Mouse (Mus musculus): ENCODE measurements at regions not wholly inside any gene's neighbourhood (a gene's known extent, or its start where the extent isn't known, plus 50 kb on each side); places are given as distances from the start of the nearest gene placed in this dataset.

DNA sequence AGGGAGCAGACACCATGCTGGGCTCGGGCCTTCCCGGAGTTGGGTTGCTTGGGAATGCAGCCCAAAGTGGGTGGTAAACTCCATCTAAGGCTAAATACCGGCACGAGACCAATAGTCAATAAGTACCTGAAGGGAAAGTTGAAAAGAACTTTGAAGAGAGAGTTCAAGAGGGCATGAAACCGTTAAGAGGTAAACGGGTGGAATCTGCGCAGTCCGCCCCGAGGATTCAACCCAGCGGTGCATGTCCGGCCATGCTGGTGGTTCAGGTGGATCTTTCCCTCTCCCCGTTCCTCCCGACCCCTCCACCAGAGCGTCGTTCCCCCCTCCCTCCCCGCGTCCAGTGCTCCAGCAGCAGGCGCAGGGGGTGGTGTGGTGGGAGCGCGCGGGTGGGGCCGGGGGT is 179.1 kb upstream of the Arhgef26 start:
- in situ Hi-C loops (cut with MseI, MboI) = no loop called here

- in situ Hi-C loops (cut with MseI, MboI) = no loop called here
Observed at GRCm38 (mm10) chr3:62170647-62171046, 167.5 kb upstream of the Arhgef26 start.

- in situ Hi-C loops (cut with MseI, MboI) = loop anchor here in 1 of 2 experiments (25.0 kb wide), 1 partner anchor 726 kb away; no protein-coding TSS in a partner anchor
Observed at GRCm38 (mm10) chr3:62187807-62188509, 150.2 kb upstream of the Arhgef26 start.

DNA sequence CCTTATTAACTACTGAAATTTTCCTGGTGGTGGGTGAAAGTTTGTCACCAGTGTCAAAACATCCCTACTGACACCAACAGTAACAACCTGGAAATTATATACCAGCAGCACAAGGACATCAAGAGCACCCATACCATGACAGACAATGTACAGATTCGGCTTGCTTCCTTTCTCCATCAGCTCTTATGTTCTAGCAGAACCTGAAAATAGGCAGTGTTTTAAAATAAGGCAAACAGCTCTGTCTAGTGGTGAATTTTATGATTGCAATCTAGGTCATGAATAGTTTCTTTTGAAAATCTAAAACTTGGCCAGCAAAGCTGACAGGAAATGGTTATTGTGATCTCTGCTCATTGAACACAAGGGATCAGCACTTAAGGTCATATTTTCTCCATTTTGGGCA is 145.7 kb upstream of the Arhgef26 start:
- in situ Hi-C loops (cut with MseI, MboI) = loop anchor here in 1 of 2 experiments (25.0 kb wide), 1 partner anchor 730 kb away; no protein-coding TSS in a partner anchor

- in situ Hi-C loops (cut with MseI, MboI) = loop anchor here in 1 of 2 experiments (25.0 kb wide), 1 partner anchor 732 kb away; no protein-coding TSS in a partner anchor
Observed at GRCm38 (mm10) chr3:62194421-62194820, 143.7 kb upstream of the Arhgef26 start.

DNA sequence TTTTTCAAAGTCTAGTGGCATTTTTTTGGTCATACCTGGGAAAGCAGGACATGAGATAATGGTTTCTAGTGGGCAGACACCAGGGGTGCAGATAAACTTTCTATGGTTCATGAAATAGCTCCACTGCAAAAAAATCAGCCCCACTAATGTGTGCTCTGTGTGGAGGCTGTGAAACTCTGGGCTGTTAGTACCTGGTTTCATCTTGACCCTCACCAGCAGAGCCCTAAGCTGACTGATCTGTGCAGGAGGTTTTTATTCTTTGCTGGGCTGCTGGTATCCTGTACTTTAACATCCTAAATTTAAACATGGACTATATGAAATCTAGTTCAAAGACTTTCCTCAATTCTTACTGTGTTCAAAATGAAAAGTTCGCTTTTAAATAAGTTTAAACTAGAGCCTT is 141.5 kb upstream of the Arhgef26 start:
- in situ Hi-C loops (cut with MseI, MboI) = loop anchor here in 1 of 2 experiments (25.0 kb wide), 1 partner anchor 734 kb away; no protein-coding TSS in a partner anchor

DNA sequence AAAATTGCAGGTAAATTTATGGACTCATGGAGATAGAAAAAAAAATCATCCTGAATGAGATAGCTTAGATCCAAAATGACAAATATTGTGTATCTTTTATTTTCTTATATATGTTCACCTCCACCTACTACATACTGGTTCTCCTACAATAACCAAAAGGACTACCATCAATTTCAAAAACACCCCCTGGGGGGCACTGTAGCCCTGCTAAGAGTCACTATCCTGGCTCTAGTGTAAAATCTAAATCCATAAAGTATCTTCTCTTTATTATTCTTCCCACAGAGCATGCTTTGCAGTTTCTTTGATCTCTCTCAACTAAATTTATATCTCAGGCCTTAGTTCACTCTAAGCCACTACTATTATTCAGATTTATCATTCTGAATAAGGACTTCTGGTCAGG is 122.3 kb upstream of the Arhgef26 start:
- in situ Hi-C loops (cut with MseI, MboI) = loop anchor here (5.0 to 10.0 kb wide), 2 partner anchors 239 to 241 kb away; no protein-coding TSS in a partner anchor

GRCm38 (mm10) chr3:62217335-62217734 is 120.8 kb upstream of the Arhgef26 start:
- in situ Hi-C loops (cut with MseI, MboI) = loop anchor here (5.0 to 10.0 kb wide), 2 partner anchors 237 to 240 kb away; no protein-coding TSS in a partner anchor

DNA sequence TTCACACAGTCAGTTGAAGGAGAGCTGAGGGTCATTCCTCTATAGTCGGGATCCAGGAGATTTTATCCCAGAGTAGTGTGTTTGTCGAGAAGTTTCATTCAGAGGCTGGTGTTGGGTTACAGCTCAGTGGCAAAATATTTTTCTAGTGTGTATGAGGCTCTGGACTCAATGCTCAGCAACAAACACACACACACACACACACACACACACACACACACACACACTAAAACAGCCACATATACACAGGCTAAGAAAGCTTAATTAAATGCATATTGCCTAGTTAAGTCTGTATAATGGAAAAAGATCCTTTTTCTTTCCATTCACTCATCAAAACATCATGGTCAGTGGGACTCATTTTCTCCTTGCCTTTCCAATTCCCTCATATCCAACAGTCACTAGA is 110.4 kb upstream of the Arhgef26 start:
- in situ Hi-C loops (cut with MseI, MboI) = no loop called here

GRCm38 (mm10) chr3:62228156-62228555 is 110.0 kb upstream of the Arhgef26 start:
- in situ Hi-C loops (cut with MseI, MboI) = no loop called here

DNA sequence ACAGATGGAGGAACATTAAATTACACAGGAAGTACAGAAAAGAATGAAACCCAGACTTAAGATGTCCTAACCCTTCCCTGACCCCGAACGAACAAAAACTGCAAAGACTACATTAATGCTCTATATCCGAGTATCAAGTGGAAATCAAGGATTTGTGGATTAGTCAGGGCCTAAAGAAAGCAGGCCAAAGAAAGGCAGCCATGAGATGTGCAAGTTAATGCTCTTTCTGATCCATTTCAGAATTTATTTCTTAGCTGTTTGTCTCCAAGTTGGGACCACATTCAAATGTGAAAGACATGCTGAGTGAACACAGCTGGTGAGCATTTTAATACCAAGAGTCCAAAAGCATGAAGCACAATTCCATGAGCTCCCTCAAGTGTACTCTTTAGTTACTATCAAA is 97.1 kb upstream of the Arhgef26 start:
- in situ Hi-C loops (cut with MseI, MboI) = no loop called here

GRCm38 (mm10) chr3:62271703-62272102 is 66.4 kb upstream of the Arhgef26 start:
- in situ Hi-C loops (cut with MseI, MboI) = no loop called here

DNA sequence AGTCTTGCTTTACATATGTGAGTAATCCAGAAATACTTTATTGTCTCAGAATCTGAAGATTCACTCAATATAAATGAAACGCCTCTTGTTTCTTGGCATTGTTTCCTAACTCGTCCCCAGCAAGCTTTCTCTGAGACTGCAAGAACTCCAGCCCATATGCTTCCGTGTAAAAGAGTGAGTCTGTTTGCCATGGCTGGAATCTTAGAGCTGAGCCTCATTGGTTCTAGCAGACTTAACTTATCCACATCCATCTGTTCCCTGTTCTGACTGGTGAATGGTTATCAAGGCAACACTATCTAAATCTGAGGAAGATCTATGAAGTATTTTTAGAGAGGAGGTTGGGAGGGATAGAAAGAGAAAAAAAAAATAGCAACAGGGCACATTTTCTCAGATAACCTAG is 59.9 kb upstream of the Arhgef26 start:
- in situ Hi-C loops (cut with MseI, MboI) = no loop called here

DNA sequence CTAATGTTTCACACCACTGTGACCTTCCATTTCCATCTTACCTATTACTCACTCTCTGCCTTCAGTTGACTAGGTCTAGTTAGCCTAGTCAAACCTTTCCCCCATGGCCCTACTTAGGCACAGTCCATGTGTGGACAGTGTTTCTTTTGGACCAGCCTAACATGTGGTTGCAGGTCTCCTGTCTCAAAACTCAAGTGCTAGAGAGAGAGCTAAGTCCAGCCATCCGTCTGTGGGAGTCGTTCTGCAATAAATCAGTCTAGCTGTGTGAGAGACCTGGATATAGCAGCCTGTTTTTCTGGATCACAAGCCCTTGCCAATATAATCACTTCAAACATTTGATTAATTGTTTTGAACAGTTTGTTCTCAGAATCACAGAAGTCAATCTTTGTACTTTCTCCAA is 57.2 kb upstream of the Arhgef26 start:
- in situ Hi-C loops (cut with MseI, MboI) = no loop called here

Data from mouse trophoblast stem cell (cell line).